Comparison of ENCODE assay signal across 10 mouse cellular contexts in genomic region chr14:76685830-76686761, GRCm38 (mm10).
DNase-seq lines count a peak whose midpoint lies in the region; ATAC-seq lines count a peak whose summit lies in the region.
"Had no signal": no experiment of that assay in that cellular context is flagged by ENCODE, and none has a peak within 500 bp of the region (broad histone marks: within the 10 kb centered on the region; RNA-seq: fewer than 3 reads in every experiment).

No protein-coding gene starts in this region.

- no peaks in the 10 kb centered on the region for H3K36me3 ChIP-seq in forebrain, embryonic 10.5 days (replicated peaks)
- no peaks in the 10 kb centered on the region for H3K36me3 ChIP-seq in forebrain, embryonic 15.5 days
- no peaks in the 10 kb centered on the region for H3K36me3 ChIP-seq in neural tube, embryonic 11.5 days (ENCODE audit: control insufficient read depth, insufficient read depth, low read length)
- H3K36me3 ChIP-seq in hindbrain, embryonic 16.5 days (ENCODE audit: control insufficient read depth, insufficient read depth, low read length): no peaks in the 10 kb centered on the region
- H3K36me3 ChIP-seq in neural tube, embryonic 13.5 days: no peaks in the 10 kb centered on the region
- H3K36me3 ChIP-seq: liver, embryonic 15.5 days had no signal

- peaks cover 50% of the 10 kb centered on the region for H3K4me1 ChIP-seq in forebrain, embryonic 10.5 days
- H3K4me1 ChIP-seq in forebrain, embryonic 15.5 days: peaks cover 14% of the 10 kb centered on the region
- H3K4me1 ChIP-seq in neural tube, embryonic 11.5 days (ENCODE audit: control insufficient read depth, insufficient read depth, low read length): peaks cover 25% of the 10 kb centered on the region
- peaks cover 17% of the 10 kb centered on the region for H3K4me1 ChIP-seq in hindbrain, embryonic 16.5 days (ENCODE audit: control insufficient read depth, insufficient read depth, low read depth, low read length)
- peaks cover 42% of the 10 kb centered on the region for H3K4me1 ChIP-seq in neural tube, embryonic 13.5 days (replicated peaks)

- H3K4me3 ChIP-seq in forebrain, embryonic 10.5 days: no peak overlapping the region
- no peak overlapping the region for H3K4me3 ChIP-seq in forebrain, embryonic 15.5 days
- H3K4me3 ChIP-seq in neural tube, embryonic 11.5 days (ENCODE audit: low read depth, low read length): no peak overlapping the region
- no peak overlapping the region for H3K4me3 ChIP-seq in hindbrain, embryonic 16.5 days (ENCODE audit: low read length)
- H3K4me3 ChIP-seq in neural tube, embryonic 13.5 days: no peak overlapping the region
- H3K4me3 ChIP-seq: liver, embryonic 15.5 days had no signal

- peak overlapping the region; percentile 44 for H3K27ac ChIP-seq in forebrain, embryonic 10.5 days
- no peak overlapping the region for H3K27ac ChIP-seq in forebrain, embryonic 15.5 days (replicated peaks)
- 0 out of 2 replicates have a peak overlapping the region, but pooled peaks have one; percentile 15 for H3K27ac ChIP-seq in neural tube, embryonic 11.5 days (ENCODE audit: low read depth, low read length)
- H3K27ac ChIP-seq in hindbrain, embryonic 16.5 days (ENCODE audit: low read depth, low read length): peak overlapping the region; percentile 11
- H3K27ac ChIP-seq in neural tube, embryonic 13.5 days (replicated peaks): peak overlapping the region; percentile 61
- H3K27ac ChIP-seq: liver, embryonic 15.5 days had no signal

- 57% methylated on average over 17 of the region's 17 CpGs for WGBS in forebrain, embryonic 10.5 days
- 47% methylated on average over 17 of the region's 17 CpGs for WGBS in forebrain, embryonic 15.5 days
- WGBS in neural tube, embryonic 11.5 days: 52% methylated on average over 17 of the region's 17 CpGs
- 51% methylated on average over 17 of the region's 17 CpGs for WGBS in hindbrain, embryonic 16.5 days
- WGBS in neural tube, embryonic 13.5 days: 57% methylated on average over 17 of the region's 17 CpGs

- no peak overlapping the region for H3K4me2 ChIP-seq in forebrain, embryonic 15.5 days (replicated peaks)
- no peak overlapping the region; the same call in 1 of the 2 replicates for H3K4me2 ChIP-seq in neural tube, embryonic 11.5 days (ENCODE audit: low read depth)
- no peak overlapping the region for H3K4me2 ChIP-seq in hindbrain, embryonic 16.5 days (ENCODE audit: low read length)
- H3K4me2 ChIP-seq in neural tube, embryonic 13.5 days: no peak overlapping the region
- H3K4me2 ChIP-seq: liver, embryonic 15.5 days had no signal

- no peak for DNase-seq in forebrain, embryonic 10.5 days (ENCODE audit: extremely low spot score, low spot score)
- DNase-seq in neural tube, embryonic 11.5 days (ENCODE audit: low spot score): no peak
- no peak for DNase-seq in neural tube, embryonic 10.5 days (ENCODE audit: extremely low spot score, low spot score)
- no peak for DNase-seq in cerebellum, postnatal 10 days
- no peak for DNase-seq in B cell, adult 2 months

- no peak for ATAC-seq in forebrain, embryonic 15.5 days (replicated peaks)
- ATAC-seq in neural tube, embryonic 11.5 days (ENCODE audit: insufficient read depth, low FRiP score, low TSS enrichment): no peak
- no peak for ATAC-seq in hindbrain, embryonic 16.5 days
- ATAC-seq in neural tube, embryonic 13.5 days (ENCODE audit: low read depth): no peak

- no peaks in the 10 kb centered on the region for H3K9me3 ChIP-seq in forebrain, embryonic 10.5 days
- H3K9me3 ChIP-seq in forebrain, embryonic 15.5 days: no peaks in the 10 kb centered on the region
- no peaks in the 10 kb centered on the region for H3K9me3 ChIP-seq in neural tube, embryonic 11.5 days (ENCODE audit: control insufficient read depth, low read length)
- H3K9me3 ChIP-seq in hindbrain, embryonic 16.5 days (ENCODE audit: control insufficient read depth, low read length): no peaks in the 10 kb centered on the region
- no peaks in the 10 kb centered on the region for H3K9me3 ChIP-seq in neural tube, embryonic 13.5 days
- H3K9me3 ChIP-seq: liver, embryonic 15.5 days had no signal

- no peaks in the 10 kb centered on the region; the same call in 1 of the 2 replicates for H3K27me3 ChIP-seq in forebrain, embryonic 10.5 days (ENCODE audit: poor library complexity, severe bottlenecking)
- no peaks in the 10 kb centered on the region for H3K27me3 ChIP-seq in forebrain, embryonic 15.5 days
- no peaks in the 10 kb centered on the region for H3K27me3 ChIP-seq in neural tube, embryonic 11.5 days (ENCODE audit: control insufficient read depth, insufficient read depth, low read length)
- H3K27me3 ChIP-seq in hindbrain, embryonic 16.5 days (replicated peaks; ENCODE audit: control insufficient read depth, insufficient read depth, low read length): no peaks in the 10 kb centered on the region
- H3K27me3 ChIP-seq in neural tube, embryonic 13.5 days: no peaks in the 10 kb centered on the region; the same call in 1 of the 2 replicates
- H3K27me3 ChIP-seq: liver, embryonic 15.5 days; Patski had no signal

- H3K9ac ChIP-seq in forebrain, embryonic 15.5 days (replicated peaks): no peak overlapping the region
- H3K9ac ChIP-seq in neural tube, embryonic 11.5 days (ENCODE audit: low read length): no peak overlapping the region
- no peak overlapping the region for H3K9ac ChIP-seq in hindbrain, embryonic 16.5 days (ENCODE audit: low read depth, low read length)
- H3K9ac ChIP-seq in neural tube, embryonic 13.5 days: no peak overlapping the region
- H3K9ac ChIP-seq: liver, embryonic 15.5 days had no signal
